Mouse (Mus musculus) bone marrow, adult 2 months (tissue): ENCODE results near the gene Ddx5.
"Not testable (repeated sequence)": the region's sequence is repeated elsewhere in the genome, so short reads cannot be mapped to it uniquely, and the experiment has no call there.

Experiments used
- CTCF ChIP-seq: fragments of 200-500 bp; IDR thresholded peaks from 2 replicates; pipeline ENCODE4 v1.5.1; 2011; ENCODE audit warnings: low read length, control low read depth; ENCODE audit not compliant: control insufficient read depth, insufficient read depth
- POLR2A ChIP-seq: fragments of 200-500 bp; IDR thresholded peaks from 2 replicates; pipeline ENCODE4 v1.6.1; 2011; ENCODE audit warnings: low read depth, mild to moderate bottlenecking, control low read depth, low read length, borderline replicate concordance; ENCODE audit not compliant: control insufficient read depth

GRCm38 (mm10) chr11:106749557-106750120, 39.3 kb downstream of the Ddx5 start:
- not testable (repeated sequence) for TF ChIP-seq POLR2A, CTCF
